Mouse (Mus musculus) heart, adult 11 months (tissue): Measurements from ENCODE around the gene Tmed4.
A peak's percentile ranks its signal among the peaks of the same experiment; 100 is the strongest.
"Not testable (repeated sequence)": the region's sequence is repeated elsewhere in the genome, so short reads cannot be mapped to it uniquely, and the experiment has no call there.

Source experiments
- DNase-seq: peaks from one replicate; pipeline ENCODE4 v3.0.0; 2022

The Tmed4 gene

DNA sequence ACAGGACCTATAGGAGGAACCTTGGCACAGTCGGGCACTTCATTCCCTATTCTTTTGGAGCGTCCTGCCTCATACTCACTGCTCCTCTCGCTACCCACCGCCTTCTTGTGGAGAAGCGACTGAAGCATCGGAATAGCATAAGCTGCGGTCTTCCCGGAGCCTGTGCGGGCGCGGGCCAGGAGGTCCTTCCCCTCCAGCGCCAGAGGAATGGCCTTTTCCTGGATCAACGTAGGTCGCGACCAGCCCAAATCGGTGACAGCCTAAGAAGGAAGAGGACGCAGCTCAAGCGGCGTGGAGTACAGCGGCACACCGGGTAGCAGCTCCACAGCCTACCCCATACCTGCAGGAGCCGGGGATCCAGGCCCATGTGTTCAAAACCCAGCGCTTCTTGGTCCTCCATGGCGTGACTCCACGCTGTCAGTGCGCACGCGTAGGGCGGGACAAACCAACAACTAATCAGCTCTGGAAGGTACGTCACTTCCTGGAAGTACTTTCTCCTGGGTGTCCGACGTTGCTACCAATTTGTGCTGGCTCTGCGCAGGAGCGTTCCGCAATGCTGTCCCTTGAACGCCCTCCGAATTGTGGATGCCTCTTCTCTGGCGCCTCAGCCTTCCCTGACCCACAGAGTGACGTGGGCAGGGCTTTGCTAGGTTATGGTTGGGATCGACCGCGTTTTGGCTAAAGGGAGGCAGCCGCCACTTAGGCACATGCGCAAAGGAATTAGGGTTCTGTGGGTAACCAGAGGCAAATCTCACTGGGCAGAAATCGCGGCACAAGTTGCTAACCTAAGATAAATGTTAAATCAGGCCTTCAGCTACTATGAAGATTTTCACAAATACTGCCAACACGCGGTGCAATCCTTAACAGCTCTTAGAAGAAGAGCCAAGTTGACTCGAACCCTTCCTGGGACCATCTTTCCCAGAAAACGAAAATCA is 7.1 kb downstream of the Tmed4 start, which contains the start of gene Ddx56:
Gene Ddx56, minus strand, starts transcription at position 453 of the 935 bp plus-strand sequence.
- peak; percentile 99 for DNase-seq

DNA sequence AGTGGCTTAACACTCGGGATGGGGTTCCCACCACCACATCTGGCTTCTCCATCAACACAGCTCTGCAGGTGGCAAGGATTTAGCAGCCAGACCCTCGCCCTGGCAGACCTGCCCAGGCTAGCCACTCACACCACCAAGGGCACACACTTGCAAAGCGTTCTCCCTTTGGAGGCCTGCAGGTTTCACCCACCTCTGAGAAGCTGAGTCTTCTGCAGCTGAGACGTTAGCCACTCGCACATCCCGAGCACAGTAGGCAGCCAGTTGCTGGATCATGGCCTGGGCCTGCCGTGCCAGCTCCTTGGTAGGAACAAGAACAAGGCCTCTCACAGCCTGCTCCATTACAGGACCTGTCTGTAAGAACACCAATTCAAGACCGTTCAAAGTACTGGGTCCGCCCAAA is 8.0 kb downstream of the Tmed4 start:
- DNase-seq = no peak

DNA sequence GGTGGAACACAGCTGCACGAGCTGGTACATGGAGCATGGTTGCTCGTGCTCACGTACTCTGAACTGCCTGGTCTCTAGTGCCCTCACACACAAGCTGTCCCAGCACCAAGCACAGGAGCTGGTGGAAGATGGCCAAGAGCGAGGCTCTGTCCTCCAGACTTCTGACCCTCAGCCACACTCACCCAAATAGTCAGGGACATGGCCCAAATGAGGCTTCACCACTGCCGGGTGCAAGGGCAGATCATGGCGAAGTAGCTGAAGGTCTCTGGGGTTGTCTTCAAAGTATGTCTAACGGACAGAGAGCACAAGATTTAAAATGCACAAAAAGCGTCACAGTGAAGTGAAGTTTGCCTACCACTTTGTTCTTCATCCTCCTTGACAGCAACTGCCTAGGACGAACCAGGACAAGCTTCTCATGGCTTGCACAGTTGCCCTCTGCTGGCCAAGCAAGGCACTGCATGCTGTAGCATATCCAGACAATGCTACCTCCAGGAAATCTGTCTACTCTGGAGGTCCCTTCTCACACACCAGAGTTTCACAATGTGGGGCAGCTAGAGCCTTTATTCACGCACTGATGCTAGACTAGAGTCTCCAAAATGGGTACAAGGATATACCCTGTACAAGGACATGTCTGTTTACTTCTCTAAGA is 13.1 kb downstream of the Tmed4 start:
- peak; percentile 92 for DNase-seq

DNA sequence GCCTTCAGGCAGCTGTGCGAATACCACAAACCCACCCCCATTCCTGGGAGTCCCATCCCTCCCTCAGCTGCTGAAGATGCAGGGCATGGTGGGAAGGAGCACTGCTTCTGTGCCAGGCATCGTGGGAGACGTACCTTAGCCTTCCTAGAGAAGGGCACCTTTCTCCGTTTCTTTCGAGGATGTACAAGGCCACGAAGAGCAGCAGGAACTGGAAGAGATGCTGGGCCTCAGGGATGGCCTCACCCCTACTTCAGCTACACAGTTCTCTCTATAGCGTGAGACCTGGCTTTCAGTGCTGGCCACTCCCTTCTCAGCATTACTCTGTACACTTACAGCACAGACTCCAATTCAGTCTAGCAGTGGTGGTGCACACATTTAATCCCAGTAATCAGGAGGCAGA is 15.3 kb downstream of the Tmed4 start:
- DNase-seq = peak; percentile 69

DNA sequence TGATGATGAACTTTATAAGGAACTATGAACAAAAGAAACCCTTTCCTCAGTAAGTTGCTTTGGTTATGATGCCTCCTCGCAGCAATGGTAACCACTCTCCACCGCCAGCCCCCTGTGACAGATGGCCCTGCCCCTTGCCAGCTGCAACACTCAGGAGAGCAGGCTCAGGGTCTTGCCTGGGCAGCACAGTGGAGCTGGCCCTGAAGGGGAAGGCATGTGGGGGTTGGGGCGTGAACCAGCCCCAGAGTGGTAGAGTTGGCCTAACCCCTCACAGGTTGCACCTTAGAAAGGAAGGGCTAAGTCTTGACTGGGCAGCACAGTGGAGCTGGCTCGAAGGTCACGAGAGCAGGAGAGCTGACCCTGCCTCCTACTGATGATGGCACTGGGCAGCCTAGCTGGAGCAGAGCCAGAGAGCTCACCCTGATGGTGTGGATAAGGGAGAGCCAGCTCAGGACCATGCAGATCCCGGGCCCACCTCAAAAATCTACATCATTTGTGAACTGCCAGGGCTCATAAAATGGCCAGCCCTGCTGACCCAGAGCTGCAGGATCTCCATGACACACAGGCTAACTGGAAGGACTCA is 18.1 kb downstream of the Tmed4 start:
- DNase-seq = no peak

DNA sequence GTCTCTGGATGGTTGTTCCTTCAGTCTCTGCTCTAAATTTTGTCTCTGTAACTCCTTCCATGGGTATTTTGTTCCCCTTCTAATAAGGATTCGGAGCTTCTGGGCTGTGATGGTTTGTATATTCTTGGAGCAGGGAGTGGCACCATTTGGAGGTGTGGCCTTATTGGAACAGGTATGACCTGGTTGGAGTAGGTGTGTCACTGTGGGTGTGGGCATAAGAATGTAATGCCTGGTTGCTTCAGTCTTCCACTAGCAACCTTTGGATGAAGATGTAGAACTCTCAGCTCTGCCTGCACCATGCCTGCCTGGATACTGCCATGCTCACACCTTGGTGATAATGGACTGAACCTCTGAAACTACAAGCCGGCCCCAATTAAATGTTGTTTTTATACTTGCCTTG is 20.1 kb downstream of the Tmed4 start:
- not testable (repeated sequence) for DNase-seq

DNA sequence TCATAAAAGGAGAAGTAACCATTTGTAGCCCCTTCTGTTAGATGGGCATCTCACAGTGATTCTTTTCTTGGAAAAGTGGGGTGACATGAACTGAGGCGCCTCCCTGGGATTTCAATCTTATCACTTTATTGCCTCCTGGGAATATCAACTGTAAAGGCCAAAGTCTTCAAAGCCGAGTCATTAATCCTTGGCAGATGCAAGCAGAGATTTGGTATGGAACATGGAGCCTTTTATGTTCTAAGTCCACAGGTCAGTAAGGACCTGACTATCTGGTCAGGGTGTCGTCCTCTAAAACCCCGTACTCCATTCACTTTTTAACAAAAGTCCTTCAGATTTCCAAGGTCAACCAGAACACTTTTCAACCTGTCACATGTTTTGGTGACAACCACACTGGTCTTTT is 21.8 kb downstream of the Tmed4 start:
- no peak for DNase-seq

DNA sequence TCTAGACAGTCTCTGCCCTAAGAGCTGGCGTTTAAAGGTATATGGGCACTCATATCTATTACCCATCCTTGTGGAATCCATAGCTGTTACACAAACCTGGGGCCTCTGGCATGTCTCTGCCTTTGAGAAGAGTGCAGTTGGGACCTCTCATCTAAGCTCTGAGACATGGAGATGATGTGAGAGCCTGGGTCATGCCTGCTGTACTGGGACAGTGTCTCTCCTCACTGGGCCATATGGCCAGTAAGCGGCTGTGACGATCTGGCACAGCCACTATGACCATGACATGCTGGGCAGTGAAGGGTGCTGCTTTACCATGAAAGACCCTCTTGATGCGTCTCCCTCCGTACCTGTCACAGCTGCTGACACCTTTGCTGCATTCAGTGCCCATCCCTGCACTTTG is 22.4 kb downstream of the Tmed4 start:
- DNase-seq = peak; percentile 53

DNA sequence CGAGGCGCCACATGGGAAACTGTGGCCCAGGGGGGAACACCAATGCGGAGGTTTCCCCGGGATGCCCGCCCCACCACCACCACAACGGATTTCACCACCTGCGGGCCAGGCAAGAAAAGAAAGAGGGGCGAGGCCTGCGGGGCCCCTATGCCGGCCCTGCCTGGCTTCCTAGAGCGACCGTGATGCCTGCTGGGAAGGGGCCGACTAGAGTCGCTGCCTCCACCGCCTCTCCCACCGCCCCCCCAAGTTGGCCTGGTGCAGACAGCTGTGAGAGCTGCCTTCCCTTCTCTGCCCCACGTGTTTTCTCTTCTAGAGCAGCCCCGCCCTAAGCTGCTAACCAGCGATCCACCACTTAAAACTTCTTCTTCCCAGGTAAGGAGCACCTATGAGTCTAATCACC is 30.0 kb downstream of the Tmed4 start:
- no peak for DNase-seq

DNA sequence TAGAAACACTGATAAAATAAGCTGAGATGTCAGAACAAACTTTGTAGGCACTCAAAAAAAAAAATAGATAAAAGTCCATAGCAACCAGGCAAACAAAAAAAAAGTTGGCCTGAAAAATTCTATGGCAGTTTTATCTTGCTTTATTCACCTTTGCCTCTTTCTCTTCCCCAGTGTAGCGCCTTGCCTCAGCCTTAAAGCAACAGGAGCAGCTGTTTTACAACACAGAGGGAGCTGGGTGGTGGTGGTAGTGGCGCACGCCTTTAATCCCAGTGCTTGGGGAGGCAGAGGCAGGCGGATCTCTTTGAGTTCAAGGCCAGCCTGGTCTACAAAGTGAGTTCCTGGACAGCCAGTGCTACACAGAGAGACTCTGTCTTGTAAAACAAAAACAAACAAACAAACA is 41.6 kb downstream of the Tmed4 start:
- DNase-seq = no peak

DNA sequence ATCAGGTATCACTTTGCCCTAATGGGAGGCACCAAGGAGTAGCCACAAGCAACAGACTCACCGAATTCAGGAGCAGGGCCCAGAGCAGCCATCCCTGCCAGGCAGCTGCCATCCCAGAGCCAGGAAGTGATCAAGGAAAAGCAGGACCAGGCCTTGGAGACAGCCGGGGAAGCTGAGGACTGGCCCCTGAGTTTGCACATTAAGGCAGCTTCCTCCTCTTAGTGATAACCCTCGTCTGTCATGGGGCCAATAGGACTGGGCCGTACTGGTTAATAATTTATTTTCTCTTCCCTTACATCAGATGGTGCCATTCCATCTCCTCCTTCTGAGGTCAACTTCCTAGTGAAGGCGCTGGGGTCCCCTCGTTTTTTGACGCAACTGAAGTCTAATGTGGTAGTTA is 44.7 kb downstream of the Tmed4 start, which contains the start of gene Npc1l1:
Gene Npc1l1, minus strand, starts transcription at position 132 of the 400 bp plus-strand sequence.
- DNase-seq = no peak

DNA sequence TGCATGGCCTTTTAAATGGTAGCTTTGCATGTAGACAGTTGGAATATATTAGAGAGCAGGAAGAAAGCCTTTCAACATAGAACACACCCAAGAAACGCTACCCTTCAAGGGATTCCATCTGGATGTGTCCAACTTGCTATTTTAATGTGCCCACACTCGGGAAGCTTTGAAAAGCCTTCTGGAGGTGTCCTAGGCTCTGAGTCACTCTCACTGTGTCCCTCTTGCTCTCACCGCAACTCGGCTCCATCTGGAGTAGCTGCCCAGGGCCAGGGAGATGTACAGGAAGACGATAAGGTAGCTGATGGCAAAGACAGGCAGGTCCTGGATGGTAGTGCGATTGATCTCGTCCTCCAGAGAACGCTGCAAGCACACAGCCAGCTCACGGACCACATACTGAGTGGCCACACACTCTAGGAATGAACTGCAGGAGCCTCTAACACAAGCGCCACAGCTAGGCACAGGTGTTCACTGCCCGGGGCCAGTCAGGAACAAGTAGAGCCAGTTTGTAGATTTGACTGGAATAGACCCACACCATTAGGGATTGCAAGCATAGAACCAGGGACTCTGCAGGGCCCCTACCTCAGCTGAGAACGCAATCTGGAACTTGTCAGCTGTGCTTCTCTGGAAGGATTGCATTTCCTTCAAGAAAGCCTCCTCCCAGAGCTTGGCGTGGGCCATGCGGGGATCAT is 50.0 kb downstream of the Tmed4 start:
- no peak for DNase-seq

DNA sequence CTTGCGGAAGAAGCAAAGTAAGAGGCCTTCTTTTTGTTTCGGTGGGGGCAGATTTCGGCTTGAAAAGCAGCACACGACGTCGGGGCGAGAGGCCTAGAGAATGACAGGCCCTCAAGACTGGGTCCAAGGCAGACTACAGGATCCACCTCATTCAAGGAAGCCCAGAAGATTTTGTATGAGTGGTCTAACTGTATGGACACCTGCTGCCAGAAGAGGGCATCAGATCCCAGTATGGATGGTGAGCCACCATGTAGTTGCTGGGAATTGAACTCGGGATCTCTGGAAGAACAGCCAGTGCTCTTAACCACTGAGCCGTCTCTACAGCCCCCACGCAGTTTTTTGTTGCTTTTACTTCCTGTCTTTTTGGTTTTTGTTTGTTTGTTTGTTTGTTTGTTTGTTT is 52.5 kb downstream of the Tmed4 start:
- no peak for DNase-seq
